Mouse (Mus musculus) gastrocnemius, adult 2 months (tissue): ENCODE results near the gene Dcakd. TPM values are rescaled to one million over a fixed set of nuclear protein-coding genes. Genes with fewer than 3 reads are reported as not detected.
A peak's percentile ranks its signal among the peaks of the same experiment; 100 is the strongest.

ENCODE experiments used
- DNase-seq: peaks from one replicate; pipeline ENCODE4 v3.0.0; 2022
- H3K27ac ChIP-seq: fragments of 200-600 bp; 2 replicates; pipeline ENCODE4 v1.8.1; 2022; ENCODE audit warnings: mild to moderate bottlenecking
- H3K4me3 ChIP-seq: fragments of 200-600 bp; 2 replicates; pipeline ENCODE4 v1.8.1; 2022; ENCODE audit warnings: mild to moderate bottlenecking, moderate library complexity
- CTCF ChIP-seq: fragments of 200-600 bp; IDR thresholded peaks from 2 replicates; pipeline ENCODE4 v1.8.1; 2022; ENCODE audit warnings: antibody characterized with exemption, mild to moderate bottlenecking, moderate library complexity
- intact Hi-C: fragments of 180-260 bp; cut with DNase I; formaldehyde crosslinking; loops from one replicate; pipeline ENCODE4 v1.15.1; 2025
- microRNA-seq: library from miRNA; unstranded; fragments of <30 nt; microRNA quantifications from one replicate; pipeline ENCODE4 v1.2.0, GENCODE M21; 2021
- total RNA-seq, 2 experiments: library from RNA; stranded (reverse); gene quantifications; 2 replicates each; pipeline ENCODE4 v1.2.3; 2021

Gene Dcakd
- total RNA-seq, 2 experiments from 2014 or later: 12.4 to 25.8 TPM

GRCm38 (mm10) chr11:102961082-102961481, 67.1 kb downstream of the Dcakd start:
- H3K27ac ChIP-seq: no peak overlapping the region
- DNase-seq: no peak
- no peak overlapping the region for H3K4me3 ChIP-seq
- intact Hi-C loops: no loop called here
- no peak for TF ChIP-seq CTCF

DNA sequence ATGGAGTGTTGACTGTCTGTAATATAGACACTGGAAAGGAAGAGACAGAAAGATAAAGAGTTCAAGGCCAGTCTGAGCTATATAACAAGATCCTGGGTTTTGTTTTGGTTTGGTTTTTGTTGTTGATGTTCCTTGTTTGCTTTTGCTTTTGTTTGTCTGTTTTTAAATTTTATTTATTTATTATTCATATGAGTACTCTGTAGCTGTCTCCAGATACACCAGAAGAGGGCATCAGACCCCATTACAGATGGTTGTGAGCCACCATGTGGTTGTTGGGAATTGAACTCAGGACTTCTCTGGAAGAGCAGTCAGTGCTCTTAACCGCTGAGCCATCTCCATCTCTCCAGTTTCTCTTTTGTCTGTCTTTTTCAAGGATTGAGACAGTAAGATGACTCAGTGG, 69.3 kb downstream of the Dcakd start:
- DNase-seq: no peak
- intact Hi-C loops: no loop called here
- Histone ChIP-seq H3K27ac (no peak overlapping the region), H3K4me3 (no peak overlapping the region)
- 0 out of 2 replicates have a peak, but pooled peaks have one; percentile 3 for TF ChIP-seq CTCF

- no peak for DNase-seq
- Histone ChIP-seq H3K27ac (no peak overlapping the region), H3K4me3 (no peak overlapping the region)
- no peak for TF ChIP-seq CTCF
- intact Hi-C loops: no loop called here
Observed at GRCm38 (mm10) chr11:102958431-102958830, 69.7 kb downstream of the Dcakd start.

DNA sequence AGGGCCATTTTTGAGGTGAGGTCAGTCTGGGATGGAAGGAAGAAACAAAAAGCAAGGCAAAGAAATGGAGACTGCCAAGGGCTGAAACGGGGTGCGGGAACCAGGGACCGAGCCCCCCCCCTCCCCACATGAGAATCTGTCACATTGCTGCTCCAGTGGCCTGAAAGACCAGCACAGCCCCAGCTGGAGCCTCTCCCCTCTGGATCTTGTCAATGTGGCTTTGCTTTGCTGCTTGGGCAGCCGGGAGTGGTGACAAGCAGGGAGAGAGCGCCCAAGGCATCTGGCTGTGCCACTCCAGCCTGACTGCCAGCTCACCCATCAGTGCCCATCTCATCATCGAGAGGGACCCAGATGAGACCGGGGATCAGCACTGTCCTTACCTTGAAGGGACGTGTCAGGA, 70.4 kb downstream of the Dcakd start:
- intact Hi-C loops: no loop called here
- no peak for DNase-seq
- Histone ChIP-seq H3K4me3 (no peak overlapping the region), H3K27ac (no peak overlapping the region)
- no peak for TF ChIP-seq CTCF

DNA sequence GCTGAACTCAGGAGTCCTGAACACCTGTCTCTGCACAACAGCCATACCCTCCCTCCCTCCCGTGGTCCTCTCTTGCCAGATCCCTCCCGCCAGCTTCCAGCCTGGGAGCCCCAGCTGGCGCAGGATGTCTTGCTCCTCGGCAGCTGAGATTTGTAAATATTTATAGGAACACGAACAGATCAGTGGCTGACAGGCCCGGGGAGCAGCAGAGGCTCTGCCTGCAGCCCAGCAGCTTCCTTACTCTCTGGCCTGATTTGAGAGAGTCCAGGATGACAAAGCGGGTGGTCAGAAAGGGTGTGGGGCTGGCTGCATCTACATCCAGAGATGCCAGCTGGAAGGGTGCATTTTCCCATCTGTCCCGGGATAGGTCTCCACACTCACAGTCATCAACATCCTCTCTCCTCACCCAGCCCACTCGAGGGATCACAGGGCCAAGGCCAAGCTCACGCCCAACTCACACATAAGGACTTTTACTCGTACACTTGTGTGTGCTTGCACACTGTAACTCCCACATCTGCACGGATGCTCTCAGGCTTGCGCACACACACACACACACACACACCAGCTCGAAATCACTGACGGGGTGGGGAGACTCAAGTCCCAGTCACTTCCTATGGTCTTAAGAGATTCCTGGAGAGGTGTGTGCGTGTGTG, 71.0 kb downstream of the Dcakd start:
- TF ChIP-seq CTCF: no peak
- Histone ChIP-seq H3K27ac (no peak overlapping the region), H3K4me3 (no peak overlapping the region)
- intact Hi-C loops: no loop called here
- DNase-seq: peak; percentile 56

DNA sequence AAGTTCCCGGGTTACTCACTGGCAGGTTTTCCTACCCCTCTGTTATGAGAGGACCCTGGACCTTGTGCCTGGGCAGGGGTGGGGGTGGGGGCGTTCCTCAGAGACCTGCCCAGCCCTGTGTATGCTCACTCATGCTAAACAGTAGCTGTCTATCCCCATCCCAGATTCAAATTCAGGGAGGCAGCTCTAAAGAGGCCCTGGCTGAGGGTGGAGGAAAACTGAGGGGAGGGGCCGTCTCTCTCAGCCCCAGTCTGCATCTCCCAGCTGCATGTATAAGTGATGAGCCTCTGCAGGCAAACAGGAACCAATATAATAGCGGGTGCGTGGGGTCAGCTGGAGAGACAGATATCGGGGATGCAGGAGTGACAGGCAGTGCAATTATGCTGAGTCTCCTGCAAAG, 75.2 kb downstream of the Dcakd start:
- H3K27ac ChIP-seq: no peak overlapping the region
- no peak for TF ChIP-seq CTCF
- no peak overlapping the region for H3K4me3 ChIP-seq
- DNase-seq: no peak
- intact Hi-C loops: no loop called here

DNA sequence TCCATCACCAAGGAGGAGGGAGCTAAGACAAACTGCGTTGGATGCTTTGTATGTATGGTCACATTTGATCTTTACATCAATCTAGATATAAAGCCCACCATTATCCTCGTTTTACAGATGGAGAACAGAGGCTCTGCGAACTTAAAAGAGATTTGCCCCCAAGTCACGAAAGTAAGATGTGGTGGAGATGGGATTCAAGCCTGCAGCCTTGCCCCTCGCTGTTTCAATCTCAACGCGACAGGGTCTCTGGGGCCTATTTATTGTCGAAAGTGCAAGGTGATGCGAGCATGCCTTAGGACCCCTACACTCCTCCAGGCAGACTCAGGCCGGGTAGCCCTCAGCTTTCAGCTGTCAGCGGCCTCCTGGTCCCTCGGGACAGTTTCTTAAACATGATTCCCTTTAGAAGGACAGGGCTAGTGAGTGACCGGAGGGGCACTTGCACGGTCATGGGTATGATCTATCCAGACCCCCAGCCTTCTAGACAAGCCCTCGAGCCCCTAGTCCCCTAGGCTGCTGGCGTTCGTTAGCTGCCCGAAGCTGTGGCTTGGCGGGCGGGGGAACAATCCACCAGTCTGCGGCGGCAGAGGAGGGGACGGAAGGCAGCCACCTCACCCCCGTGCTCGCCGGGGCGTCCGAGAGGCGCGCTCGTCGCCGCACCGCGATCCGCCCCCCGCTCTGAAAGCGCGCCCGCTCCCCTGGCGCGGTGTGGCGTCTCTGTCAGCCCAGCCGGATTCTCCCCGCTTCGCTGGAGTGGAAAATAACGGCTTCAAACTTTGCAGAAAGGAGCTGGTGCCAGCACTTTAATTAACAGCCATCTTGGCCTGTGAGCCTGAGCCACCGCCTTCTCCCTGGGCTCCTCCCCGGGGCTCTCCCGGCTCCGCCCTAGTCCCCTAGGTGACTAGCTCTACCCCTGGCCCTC, 79.8 kb downstream of the Dcakd start:
- Histone ChIP-seq H3K27ac (peak overlapping the region; percentile 56), H3K4me3 (peak overlapping the region; percentile 77)
- TF ChIP-seq CTCF: no peak
- DNase-seq: peak; percentile 45
- intact Hi-C loops: loop anchor here (5.0 kb wide), 1 partner anchor 44 kb away; no protein-coding TSS in a partner anchor

GRCm38 (mm10) chr11:102946992-102947343, 81.2 kb downstream of the Dcakd start:
- no peak for TF ChIP-seq CTCF
- Histone ChIP-seq H3K4me3 (peak overlapping the region; percentile 62), H3K27ac (no peak overlapping the region)
- no peak for DNase-seq
- intact Hi-C loops: loop anchor here (5.0 kb wide), 1 partner anchor 45 kb away; no protein-coding TSS in a partner anchor

- intact Hi-C loops: loop anchor here (5.0 kb wide), 1 partner anchor 46 kb away; no protein-coding TSS in a partner anchor
- peak; percentile 92 for DNase-seq
- Histone ChIP-seq H3K27ac (no peak within 1 kb of the TSS), H3K4me3 (peak within 1 kb of the TSS; percentile 62)
- no peak for TF ChIP-seq CTCF
Observed at GRCm38 (mm10) chr11:102946265-102946991, 81.7 kb downstream of the Dcakd start, which contains the start of gene C1ql1. Gene C1ql1 (minus strand): TSS chr11:102946688.

GRCm38 (mm10) chr11:102945306-102946264, 82.5 kb downstream of the Dcakd start:
- DNase-seq: no peak
- peak overlapping the region; percentile 62 for H3K4me3 ChIP-seq
- TF ChIP-seq CTCF: no peak
- intact Hi-C loops: loop anchor here (5.0 kb wide), 1 partner anchor 47 kb away; no protein-coding TSS in a partner anchor
- H3K27ac ChIP-seq: no peak overlapping the region

Small RNA genes lying within 50 kb of the gene (microRNA-seq; reads per million reads assigned to microRNA genes)
- gene Mir6931: not detected

Other genes starting within 250 kb of the Dcakd start
- gene Gjc1, start 208.6 kb downstream of the Dcakd start, total RNA-seq: 1 to 10 TPM; 4.4 to 6.4 TPM
- 1 to 10 TPM; 2.4 to 5.4 TPM for gene Higd1b, start 192.5 kb downstream of the Dcakd start, total RNA-seq
- gene Eftud2, start 147.3 kb downstream of the Dcakd start, total RNA-seq: 10 to 100 TPM; 25.6 to 29.5 TPM
- not detected for gene Ccdc103, start 147.1 kb downstream of the Dcakd start, total RNA-seq
- not detected for gene Fam187a, start 143.2 kb downstream of the Dcakd start, total RNA-seq
- not detected for gene Gfap, start 127.4 kb downstream of the Dcakd start, total RNA-seq
- not detected for gene Kif18b, start 103.2 kb downstream of the Dcakd start, total RNA-seq
- not detected for gene C1ql1, start 81.6 kb downstream of the Dcakd start, total RNA-seq
- gene Nmt1, start 143 bp downstream of the Dcakd start, total RNA-seq: 10 to 100 TPM; 43.8 to 51.9 TPM
- 1 to 10 TPM; 4.6 to 5.9 TPM for gene Plcd3, start 73.3 kb upstream of the Dcakd start, total RNA-seq
- 10 to 100 TPM; 24.2 to 28.6 TPM for gene Acbd4, start 73.3 kb upstream of the Dcakd start, total RNA-seq
- gene Hexim1, start 87.9 kb upstream of the Dcakd start, total RNA-seq: 10 to 100 TPM; 18.6 to 21.8 TPM
- 1 to 10 TPM; 2.0 to 3.6 TPM for gene Hexim2, start 104.1 kb upstream of the Dcakd start, total RNA-seq
- gene Fmnl1, start 142.8 kb upstream of the Dcakd start, total RNA-seq: 1 to 10 TPM; 4.2 to 5.7 TPM
- gene 1700023F06Rik, start 180.2 kb upstream of the Dcakd start, total RNA-seq: not detected
- not detected for gene Spata32, start 190.1 kb upstream of the Dcakd start, total RNA-seq
- 1 to 10 TPM; 4.1 to 4.2 TPM for gene Map3k14, start 239.1 kb upstream of the Dcakd start, total RNA-seq